Mouse (Mus musculus) natural killer cell, adult 2 months (primary cell): ENCODE results near the gene Dctn1.

Experiments used
- DNase-seq, 2 experiments: peaks; one replicate each; pipeline ENCODE4 v3.0.0; 2022; ENCODE audit warnings: low spot score in 2 of 2

Dctn1 gene

GRCm38 (mm10) chr6:83169872-83170271 is 4.2 kb downstream of the Dctn1 start:
- DNase-seq: no peak

GRCm38 (mm10) chr6:83171063-83171462 is 5.3 kb downstream of the Dctn1 start:
- no peak for DNase-seq

- no peak for DNase-seq
These were observed 6.7 kb downstream of the Dctn1 start for GRCm38 (mm10) chr6:83172240-83172920.

- DNase-seq: no peak
These were observed 10.3 kb downstream of the Dctn1 start for GRCm38 (mm10) chr6:83175996-83176395.

- DNase-seq: no peak
These were observed 13.8 kb downstream of the Dctn1 start for GRCm38 (mm10) chr6:83179390-83180117.

- no peak for DNase-seq
These were observed 14.9 kb downstream of the Dctn1 start for GRCm38 (mm10) chr6:83180605-83181004.

GRCm38 (mm10) chr6:83184858-83185435 is 19.2 kb downstream of the Dctn1 start:
- no peak for DNase-seq

- DNase-seq: peak; percentile 42 to 55
These were observed 20.5 kb downstream of the Dctn1 start for GRCm38 (mm10) chr6:83185895-83186861.

- DNase-seq: no peak
These were observed 21.2 kb downstream of the Dctn1 start for GRCm38 (mm10) chr6:83186946-83187345.

GRCm38 (mm10) chr6:83193571-83193970 is 27.9 kb downstream of the Dctn1 start:
- no peak for DNase-seq

GRCm38 (mm10) chr6:83197345-83198004 is 31.8 kb downstream of the Dctn1 start:
- no peak for DNase-seq

- no peak for DNase-seq
These were observed 37.6 kb downstream of the Dctn1 start for GRCm38 (mm10) chr6:83203320-83203719.

GRCm38 (mm10) chr6:83205851-83206250 is 40.1 kb downstream of the Dctn1 start:
- DNase-seq: no peak

- no peak for DNase-seq
These were observed 40.6 kb downstream of the Dctn1 start for GRCm38 (mm10) chr6:83206321-83206720.

- no peak for DNase-seq
These were observed 41.8 kb downstream of the Dctn1 start for GRCm38 (mm10) chr6:83207361-83208049.

- no peak for DNase-seq
These were observed 42.3 kb downstream of the Dctn1 start for GRCm38 (mm10) chr6:83208050-83208400.

GRCm38 (mm10) chr6:83210495-83210894 is 44.8 kb downstream of the Dctn1 start:
- DNase-seq: no peak

- no peak for DNase-seq
These were observed 45.8 kb downstream of the Dctn1 start for GRCm38 (mm10) chr6:83211526-83211925.

- DNase-seq: peak; percentile 7 to 40
These were observed 49.4 kb downstream of the Dctn1 start for GRCm38 (mm10) chr6:83215002-83215666.

- no peak for DNase-seq
These were observed 54.1 kb downstream of the Dctn1 start, which contains the start of gene Slc4a5 for GRCm38 (mm10) chr6:83219814-83220213. Slc4a5 (plus strand) TSS chr6:83219828.
